Mouse (Mus musculus) CH12.LX (cell line): Measurements from ENCODE around the gene Nos2.
"Not testable (repeated sequence)": the region's sequence is repeated elsewhere in the genome, so short reads cannot be mapped to it uniquely, and the experiment has no call there.

Experiments
- CHD2 ChIP-seq: IDR thresholded peaks from 2 replicates; pipeline ENCODE4 v1.6.1; 2011; ENCODE audit warnings: low read length, improper control_type of control experiment
- CTCF ChIP-seq, 2 experiments: IDR thresholded peaks in 1 of 2; conservative IDR thresholded peaks in 1 of 2; 2 replicates each; pipeline ENCODE4 v1.5.1; 2011 to 2012; ENCODE audit warnings: low read depth in 2 of 2, low read length in 2 of 2, improper control_type of control experiment in 1 of 2, inconsistent platforms in 1 of 2, mild to moderate bottlenecking in 1 of 2, moderate library complexity in 1 of 2

DNA sequence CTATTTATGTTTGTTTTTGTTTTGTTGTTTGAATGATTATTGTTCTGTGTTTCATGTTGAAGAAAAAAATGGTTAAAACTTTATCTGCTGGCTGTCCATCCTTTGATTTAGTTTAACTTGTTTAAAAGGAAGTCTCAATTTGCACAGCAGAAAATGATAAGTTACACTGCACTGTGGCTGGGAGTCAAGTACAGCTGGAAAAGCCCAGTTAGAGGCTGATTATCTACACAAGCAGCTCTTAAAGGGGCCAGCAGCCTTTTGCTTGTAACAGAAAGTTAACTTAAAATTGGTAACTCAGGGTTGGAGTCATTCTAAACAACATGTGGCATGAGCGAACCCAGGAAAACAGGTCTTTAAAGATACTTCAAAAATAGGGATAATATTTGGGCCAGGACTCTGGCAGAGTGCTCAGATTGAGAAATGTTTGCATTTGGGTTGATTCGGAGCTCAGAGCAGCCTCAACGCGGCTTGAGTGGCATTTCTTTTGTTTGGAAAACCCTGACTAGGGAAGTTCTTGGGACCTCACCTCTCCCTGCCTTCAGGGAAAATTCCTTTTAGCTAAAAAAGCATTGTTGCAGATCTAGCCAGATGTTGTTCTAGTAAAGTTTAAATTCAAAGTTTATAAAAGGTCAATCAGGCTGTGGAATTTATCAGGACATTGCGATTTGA, 70.4 kb downstream of the Nos2 start:
- not testable (repeated sequence) for TF ChIP-seq CTCF (conservative IDR thresholded peaks at IDR 0.05 in 1 of 2, IDR thresholded peaks at IDR 0.05 in 1 of 2; ENCODE audit: low read depth in 2 of 2, low read length in 2 of 2); CHD2
